Comparison of ENCODE assay signal across 8 mouse cellular contexts in genomic region chr12:99560701-99561332, GRCm38 (mm10). TPM values are rescaled to one million over a fixed set of nuclear protein-coding genes. Genes with fewer than 3 reads are reported as not detected.
A peak's percentile ranks its signal among the peaks of the same experiment; 100 is the strongest.
DNase-seq lines count a peak whose midpoint lies in the region; ATAC-seq lines count a peak whose summit lies in the region.

No protein-coding gene starts in this region.

- H3K4me1 ChIP-seq in heart, embryonic 14.5 days (ENCODE audit: control insufficient read depth in 2 of 2, insufficient read depth in 2 of 2, low read length in 2 of 2): peaks cover 18 to 41% of the 10 kb centered on the region in 2 experiments

- H3K9me3 ChIP-seq in heart, embryonic 14.5 days (ENCODE audit: control insufficient read depth, low read length): no peaks in the 10 kb centered on the region

- no peak overlapping the region; a peak in 1 of 4 replicates for H3K4me3 ChIP-seq in heart, embryonic 14.5 days (ENCODE audit: control insufficient read depth in 1 of 2, insufficient read depth in 1 of 2, low read depth in 1 of 2, low read length in 2 of 2)

- peak overlapping the region in 1 of 2 experiments; percentile 48; a peak in 1 of 4 replicates for H3K27ac ChIP-seq in heart, embryonic 14.5 days (replicated peaks in 1 of 2; ENCODE audit: control insufficient read depth in 1 of 2, insufficient read depth in 1 of 2, low read depth in 2 of 2, low read length in 2 of 2)

- WGBS in heart, embryonic 14.5 days: 56% methylated on average over 11 of the region's 11 CpGs

- H3K27me3 ChIP-seq in heart, embryonic 14.5 days (ENCODE audit: control insufficient read depth, insufficient read depth, low read length): no peaks in the 10 kb centered on the region

- peak overlapping the region; percentile 5; the same call in 1 of the 2 replicates for H3K9ac ChIP-seq in heart, embryonic 14.5 days (ENCODE audit: low read length)

- peak overlapping the region; percentile 72 for H3K4me2 ChIP-seq in heart, embryonic 14.5 days (ENCODE audit: low read length)

- ATAC-seq in heart, embryonic 14.5 days (ENCODE audit: insufficient number of reproducible peaks, insufficient read depth, low FRiP score, low read depth): no peak

- no peaks in the 10 kb centered on the region for H3K36me3 ChIP-seq in heart, embryonic 14.5 days (ENCODE audit: control insufficient read depth, insufficient read depth, low read length)

- peak; percentile 34 to 38 for DNase-seq in cerebellum, postnatal 25 days
- DNase-seq in cerebellum, adult 11 months: no peak
- peak; percentile 51 for DNase-seq in ZHBTc4 (ENCODE audit: low read depth, low spot score)
- peak; percentile 72 to 91 for DNase-seq in kidney, postnatal 25 days
- peak; percentile 43 for DNase-seq in naive thymus-derived CD4-positive, alpha-beta T cell, adult 2 months (ENCODE audit: low read depth)
- no peak for DNase-seq in layer of hippocampus, postnatal 14 days (ENCODE audit: low spot score in 2 of 2)
- DNase-seq in ovary, adult 18-20 months (ENCODE audit: low spot score): no peak

RNA-seq across cellular contexts. Expression of gene Foxn3, which starts 2.6 kb away (rescaled TPM):
- polyA plus RNA-seq in heart, embryonic 14.5 days (2014; fragmentation: Nextera tagmentation; extraction: Ambion mirVana): 78.3 and 81.0 TPM in 2 replicates
- total RNA-seq in layer of hippocampus, postnatal 14 days (2021): 10 to 100 TPM; 54.8 to 55.8 TPM

Comparison
In these comparisons a context has a peak if more than half of its experiments do, and no peak if none do; other contexts are left out.
1. DNase-seq: peak in cerebellum, postnatal 25 days (2 of 2), ZHBTc4 (single experiment), kidney, postnatal 25 days (2 of 2) and naive thymus-derived CD4-positive, alpha-beta T cell, adult 2 months (single experiment); none in cerebellum, adult 11 months (single experiment), layer of hippocampus, postnatal 14 days (0 of 2) and ovary, adult 18-20 months (single experiment).